Mouse (Mus musculus) myocyte (in vitro differentiated cells): ENCODE results near the gene Fam207a. TPM values are rescaled to one million over a fixed set of nuclear protein-coding genes. Genes with fewer than 3 reads are reported as not detected.

Experiments used
- H3K27me3 ChIP-seq: one replicate; pipeline ENCODE4 v1.6.1; 2011; ENCODE audit not compliant: control insufficient read depth, insufficient read depth, insufficient read length
- H3K36me3 ChIP-seq: one replicate; pipeline ENCODE4 v1.6.1; 2011; ENCODE audit not compliant: control insufficient read depth, insufficient read depth
- H3K4me2 ChIP-seq: one replicate; pipeline ENCODE4 v1.6.1; 2011; ENCODE audit warnings: low read depth, control low read depth
- H3K4me3 ChIP-seq: one replicate; pipeline ENCODE4 v1.5.1; 2011; ENCODE audit warnings: mild to moderate bottlenecking, control low read depth, moderate library complexity
- H3K79me2 ChIP-seq: one replicate; pipeline ENCODE4 v1.6.1; 2011; ENCODE audit not compliant: control insufficient read depth, insufficient read depth
- H3ac ChIP-seq: one replicate; pipeline ENCODE4 v1.6.1; 2011; ENCODE audit not compliant: control insufficient read depth, insufficient read length
- CEBPB ChIP-seq: IDR thresholded peaks from 2 replicates; pipeline ENCODE4 v1.6.1; 2011; ENCODE audit warnings: mild to moderate bottlenecking, moderate library complexity; ENCODE audit not compliant: poor library complexity, insufficient read depth, severe bottlenecking
- E2F4 ChIP-seq: IDR thresholded peaks from one replicate; pipeline ENCODE4 v1.6.1; 2011; ENCODE audit warnings: mild to moderate bottlenecking, control low read depth, moderate library complexity; ENCODE audit not compliant: insufficient read depth
- MAX ChIP-seq: IDR thresholded peaks from one replicate; pipeline ENCODE4 v1.6.1; 2011; ENCODE audit warnings: low read depth, mild to moderate bottlenecking, control low read depth
- MYOD1 ChIP-seq, 3 experiments: IDR thresholded peaks; one replicate each; pipeline ENCODE4 v1.6.1; 2011; ENCODE audit warnings: control low read depth in 2 of 3, low read depth in 2 of 3, mild to moderate bottlenecking in 2 of 3, moderate library complexity in 1 of 3; ENCODE audit not compliant: insufficient read length in 2 of 3, control insufficient read depth in 1 of 3
- MYOG ChIP-seq, 3 experiments: IDR thresholded peaks; one replicate each; pipeline ENCODE4 v1.6.1; 2011; ENCODE audit warnings: control low read depth in 2 of 3, low read depth in 2 of 3, mild to moderate bottlenecking in 2 of 3; ENCODE audit not compliant: insufficient read length in 2 of 3, control insufficient read depth in 1 of 3, insufficient read depth in 1 of 3
- POLR2A ChIP-seq: IDR thresholded peaks from one replicate; pipeline ENCODE4 v1.6.1; 2011; ENCODE audit warnings: low read depth, mild to moderate bottlenecking, control low read depth, moderate library complexity; ENCODE audit not compliant: insufficient read length
- POLR2AphosphoS2 ChIP-seq: IDR thresholded peaks from one replicate; pipeline ENCODE4 v1.6.1; 2011; ENCODE audit warnings: low read depth, control low read depth; ENCODE audit not compliant: insufficient read length
- REST ChIP-seq: IDR thresholded peaks from one replicate; pipeline ENCODE4 v1.6.1; 2011; ENCODE audit warnings: mild to moderate bottlenecking, control low read depth, moderate library complexity; ENCODE audit not compliant: insufficient read depth, insufficient read length
- SRF ChIP-seq: IDR thresholded peaks from one replicate; pipeline ENCODE4 v1.6.1; 2011; ENCODE audit warnings: low read depth; ENCODE audit not compliant: control insufficient read depth, insufficient read length
- TCF12 ChIP-seq: IDR thresholded peaks from one replicate; pipeline ENCODE4 v1.6.1; 2011; ENCODE audit warnings: mild to moderate bottlenecking, control low read depth; ENCODE audit not compliant: poor library complexity, insufficient read depth, severe bottlenecking
- TCF3 ChIP-seq: IDR thresholded peaks from one replicate; pipeline ENCODE4 v1.6.1; 2011; ENCODE audit warnings: low read depth, control low read depth; ENCODE audit not compliant: insufficient read length
- USF1 ChIP-seq: IDR thresholded peaks from one replicate; pipeline ENCODE4 v1.6.1; 2011; ENCODE audit warnings: low read depth, mild to moderate bottlenecking, control low read depth, moderate library complexity
- polyA plus RNA-seq: library from polyadenylated mRNA; unstranded; fragments of >200 nt; fragmentation: generic; extraction: Trizol; gene quantifications from one replicate; pipeline ENCODE4 v1.2.1, GENCODE M21; 2012; ENCODE audit warnings: missing spikeins

Fam207a gene
- polyA plus RNA-seq: 34.4 TPM

DNA sequence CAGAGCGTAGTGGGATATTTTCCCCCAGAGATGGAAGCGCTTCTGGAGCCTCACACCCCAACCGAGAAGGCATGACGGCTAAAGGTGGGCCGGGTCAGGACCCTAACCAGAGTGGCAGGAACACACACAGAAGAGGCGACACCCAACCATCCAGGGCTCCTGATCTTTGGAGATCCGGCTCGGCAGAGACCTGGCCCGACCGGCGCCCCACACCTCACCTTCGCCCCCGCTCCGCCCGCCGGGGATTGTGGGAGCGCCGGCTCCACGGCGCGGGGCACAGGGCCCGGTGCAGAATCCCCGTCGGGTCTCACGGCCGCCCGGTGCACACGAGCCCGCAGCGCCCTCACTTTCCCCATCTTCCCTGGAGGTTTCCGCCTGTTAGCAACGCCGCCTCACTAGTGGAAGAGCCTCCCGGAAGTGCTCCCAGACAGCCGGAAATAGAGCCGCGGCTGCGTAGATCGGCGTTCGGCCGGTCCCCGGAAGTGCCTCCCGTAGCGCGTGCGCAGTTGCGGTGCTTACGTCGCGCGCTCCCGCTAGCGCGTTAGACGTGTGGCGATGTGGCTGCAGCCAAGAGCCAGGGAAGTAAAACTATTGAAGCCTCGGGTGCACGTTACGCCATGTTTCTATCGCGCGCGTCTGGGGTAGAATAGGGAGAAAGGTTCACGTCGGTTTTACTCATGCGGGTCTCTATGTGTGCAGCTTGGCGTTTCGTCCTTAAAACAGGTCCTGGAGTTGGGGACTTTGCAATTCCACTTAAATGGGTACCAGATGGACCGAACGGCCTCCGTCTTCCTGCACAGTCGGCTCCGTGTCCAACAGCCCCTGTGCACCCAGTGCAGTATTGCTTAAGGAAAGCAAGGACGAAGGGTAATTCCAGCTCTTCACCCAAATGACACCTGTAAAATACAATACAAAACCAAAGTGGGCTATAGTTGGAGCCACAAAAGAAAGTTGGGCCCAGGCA lies at the start of gene Fam207a:
TSS of gene Fam207a (minus strand) at position 401 of the 964 bp plus-strand sequence.
- TF ChIP-seq POLR2A (peak; percentile 94), CEBPB (no peak), POLR2AphosphoS2 (peak; percentile 97)

DNA sequence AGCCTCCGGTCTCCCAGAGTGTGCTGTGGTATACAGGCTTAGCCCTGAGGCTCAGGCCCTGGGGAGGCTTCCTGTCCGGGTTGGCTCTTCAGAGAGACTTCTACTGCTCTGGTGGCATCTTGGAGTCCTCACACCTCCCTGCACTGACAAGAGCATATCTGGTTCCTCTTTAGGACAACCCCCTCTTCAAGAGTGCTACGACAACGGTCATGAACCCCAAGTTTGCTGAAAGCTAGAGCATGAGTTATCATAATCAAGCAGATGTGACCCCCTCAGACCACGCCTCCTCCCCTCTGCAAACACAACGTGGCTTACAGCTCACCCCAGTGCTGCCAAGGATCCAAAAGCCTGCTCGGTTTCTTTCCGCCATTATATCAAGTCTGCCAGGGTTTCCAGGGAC lies 49.4 kb upstream of the Fam207a start:
- Histone ChIP-seq H3ac (no peak overlapping the region), H3K27me3 (no peaks in the 10 kb centered on the region), H3K4me3 (no peak overlapping the region), H3K4me2 (no peak overlapping the region), H3K36me3 (no peaks in the 10 kb centered on the region), H3K79me2 (no peaks in the 10 kb centered on the region)
- TF ChIP-seq POLR2AphosphoS2 (no peak), TCF12 (no peak), SRF (no peak), MYOD1 (IDR thresholded peaks at IDR 0.05; ENCODE audit: control insufficient read depth in 1 of 3, insufficient read length in 2 of 3, low read depth in 2 of 3) (no peak), POLR2A (no peak), MAX (no peak), USF1 (no peak), REST (no peak), CEBPB (no peak)

More for the DNA sequence above, at the start of gene Fam207a:
- Histone ChIP-seq H3K4me2 (peak within 1 kb of the TSS; percentile 93), H3K79me2 (peaks cover 17% of the 10 kb centered on the region), H3K36me3 (peaks cover 11% of the 10 kb centered on the region), H3ac (peak within 1 kb of the TSS; percentile 43), H3K4me3 (peak within 1 kb of the TSS; percentile 74), H3K27me3 (no peaks in the 10 kb centered on the region)

DNA sequence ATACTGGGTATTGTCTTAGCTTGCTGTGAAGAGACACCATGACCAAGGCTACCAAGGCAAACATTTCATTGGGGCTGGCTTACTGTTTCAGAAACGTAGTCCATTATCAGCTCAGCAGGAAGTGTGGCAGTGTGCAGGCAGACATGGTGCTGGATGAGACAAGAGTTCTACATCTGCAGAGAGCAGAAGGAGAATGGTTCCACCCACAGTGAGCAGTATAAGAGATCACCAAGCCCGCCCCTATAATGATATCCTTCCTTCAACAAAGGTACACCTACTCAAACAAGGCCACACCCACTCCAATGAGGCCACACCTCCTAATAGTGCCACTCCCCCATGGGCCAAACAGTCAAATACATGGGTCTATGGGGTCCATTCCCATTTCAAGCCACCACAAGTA lies 45.9 kb upstream of the Fam207a start:
- no peak overlapping the region for H3K4me2 ChIP-seq
- H3ac ChIP-seq: no peak overlapping the region
- H3K36me3 ChIP-seq: no peaks in the 10 kb centered on the region
- H3K79me2 ChIP-seq: no peaks in the 10 kb centered on the region
- TF ChIP-seq MYOG (IDR thresholded peaks at IDR 0.05; ENCODE audit: control insufficient read depth in 1 of 3, insufficient read depth in 1 of 3, insufficient read length in 2 of 3, low read depth in 2 of 3) (no peak), MYOD1 (IDR thresholded peaks at IDR 0.05; ENCODE audit: control insufficient read depth in 1 of 3, insufficient read length in 2 of 3, low read depth in 2 of 3) (no peak), USF1 (no peak), TCF3 (no peak), SRF (no peak), POLR2A (no peak), TCF12 (no peak), REST (no peak), CEBPB (no peak), MAX (no peak), POLR2AphosphoS2 (no peak), E2F4 (no peak)
- no peak overlapping the region for H3K4me3 ChIP-seq
- no peaks in the 10 kb centered on the region for H3K27me3 ChIP-seq

DNA sequence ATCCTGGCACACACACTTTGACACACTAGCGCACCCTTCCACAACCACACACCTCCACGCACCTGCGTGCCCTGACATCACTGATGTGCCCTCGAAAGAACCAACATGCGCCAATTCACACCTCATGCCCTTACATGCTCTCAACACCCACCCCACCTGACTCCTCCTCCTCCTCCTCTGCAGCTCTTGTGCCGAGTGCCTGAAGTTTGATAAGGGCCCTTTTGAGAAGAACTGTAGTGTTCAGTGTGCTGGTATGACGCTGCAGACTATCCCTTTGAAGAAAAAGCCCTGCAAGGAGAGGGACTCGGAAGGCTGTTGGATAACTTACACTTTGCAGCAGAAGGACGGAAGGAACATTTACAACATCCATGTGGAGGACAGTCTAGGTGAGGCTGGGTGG lies 45.2 kb upstream of the Fam207a start:
- no peaks in the 10 kb centered on the region for H3K79me2 ChIP-seq
- H3K4me2 ChIP-seq: no peak overlapping the region

More for the DNA sequence above, 45.2 kb upstream of the Fam207a start:
- no peak overlapping the region for H3K4me3 ChIP-seq
- H3K27me3 ChIP-seq: no peaks in the 10 kb centered on the region
- H3K36me3 ChIP-seq: no peaks in the 10 kb centered on the region
- no peak overlapping the region for H3ac ChIP-seq
- TF ChIP-seq MAX (no peak), MYOG (IDR thresholded peaks at IDR 0.05; ENCODE audit: control insufficient read depth in 1 of 3, insufficient read depth in 1 of 3, insufficient read length in 2 of 3, low read depth in 2 of 3) (no peak), E2F4 (no peak), POLR2A (no peak), POLR2AphosphoS2 (no peak), SRF (no peak), TCF12 (no peak), TCF3 (no peak), CEBPB (no peak), MYOD1 (IDR thresholded peaks at IDR 0.05; ENCODE audit: control insufficient read depth in 1 of 3, insufficient read length in 2 of 3, low read depth in 2 of 3) (no peak), USF1 (no peak), REST (no peak)
